8 mouse cellular contexts compared by ENCODE assay signal in genomic region chr16:37109285-37109684, GRCm38 (mm10).
DNase-seq lines count a peak whose midpoint lies in the region; ATAC-seq and TF ChIP-seq lines count a peak whose summit lies in the region.

No protein-coding gene starts in this region.

- TF ChIP-seq CTCF in midbrain, postnatal 0 days (IDR thresholded peaks at IDR 0.05): peak; percentile 92

- no peaks in the 10 kb centered on the region for H3K27me3 ChIP-seq in heart, embryonic 10.5 days (ENCODE audit: insufficient read depth, poor library complexity, severe bottlenecking)
- no peaks in the 10 kb centered on the region for H3K27me3 ChIP-seq in embryonic facial prominence, embryonic 13.5 days
- H3K27me3 ChIP-seq in hindbrain, embryonic 12.5 days: no peaks in the 10 kb centered on the region
- H3K27me3 ChIP-seq in midbrain, postnatal 0 days (ENCODE audit: insufficient read depth, low read length): no peaks in the 10 kb centered on the region

- peaks cover 5% of the 10 kb centered on the region; the same call in 1 of the 2 replicates for H3K4me1 ChIP-seq in heart, embryonic 10.5 days
- no peaks in the 10 kb centered on the region for H3K4me1 ChIP-seq in embryonic facial prominence, embryonic 13.5 days
- H3K4me1 ChIP-seq in hindbrain, embryonic 12.5 days: no peaks in the 10 kb centered on the region
- no peaks in the 10 kb centered on the region for H3K4me1 ChIP-seq in midbrain, postnatal 0 days (ENCODE audit: insufficient read depth, low read length)

- no peak overlapping the region for H3K27ac ChIP-seq in heart, embryonic 10.5 days
- H3K27ac ChIP-seq in embryonic facial prominence, embryonic 13.5 days: no peak overlapping the region
- no peak overlapping the region for H3K27ac ChIP-seq in hindbrain, embryonic 12.5 days
- no peak overlapping the region for H3K27ac ChIP-seq in midbrain, postnatal 0 days (ENCODE audit: low read depth, low read length)

- H3K4me2 ChIP-seq in embryonic facial prominence, embryonic 13.5 days: no peak overlapping the region
- H3K4me2 ChIP-seq in hindbrain, embryonic 12.5 days (replicated peaks): no peak overlapping the region
- H3K4me2 ChIP-seq in midbrain, postnatal 0 days (ENCODE audit: low read depth, low read length, poor library complexity, severe bottlenecking): no peak overlapping the region

- peak; percentile 30 to 38 for DNase-seq in heart, adult 18-20 months
- DNase-seq in heart, embryonic 10.5 days (ENCODE audit: low spot score): no peak
- DNase-seq in adrenal gland, postnatal 25 days: peak; percentile 48
- peak; percentile 37 to 59 for DNase-seq in left cerebral cortex, postnatal 10 days (ENCODE audit: extremely low spot score in 1 of 2, low spot score in 2 of 2)
- DNase-seq in midbrain, postnatal 0 days (ENCODE audit: low spot score): peak; percentile 93
- no peak for DNase-seq in natural killer cell, adult 2 months (ENCODE audit: low spot score in 2 of 2)

- H3K36me3 ChIP-seq in heart, embryonic 10.5 days: no peaks in the 10 kb centered on the region
- no peaks in the 10 kb centered on the region for H3K36me3 ChIP-seq in embryonic facial prominence, embryonic 13.5 days
- H3K36me3 ChIP-seq in hindbrain, embryonic 12.5 days: no peaks in the 10 kb centered on the region
- H3K36me3 ChIP-seq in midbrain, postnatal 0 days (ENCODE audit: insufficient read depth, low read length): no peaks in the 10 kb centered on the region

- no peak overlapping the region for H3K4me3 ChIP-seq in heart, embryonic 10.5 days
- H3K4me3 ChIP-seq in embryonic facial prominence, embryonic 13.5 days: no peak overlapping the region
- no peak overlapping the region for H3K4me3 ChIP-seq in hindbrain, embryonic 12.5 days
- H3K4me3 ChIP-seq in midbrain, postnatal 0 days (ENCODE audit: low read depth, low read length): no peak overlapping the region

- 27% methylated on average over 3 of the region's 3 CpGs for WGBS in heart, embryonic 10.5 days
- 27% methylated on average over 3 of the region's 3 CpGs for WGBS in embryonic facial prominence, embryonic 13.5 days
- WGBS in hindbrain, embryonic 12.5 days: 39% methylated on average over 3 of the region's 3 CpGs
- WGBS in midbrain, postnatal 0 days: 17% methylated on average over 3 of the region's 3 CpGs

- no peaks in the 10 kb centered on the region for H3K9me3 ChIP-seq in heart, embryonic 10.5 days
- no peaks in the 10 kb centered on the region for H3K9me3 ChIP-seq in embryonic facial prominence, embryonic 13.5 days
- H3K9me3 ChIP-seq in hindbrain, embryonic 12.5 days (replicated peaks): no peaks in the 10 kb centered on the region
- no peaks in the 10 kb centered on the region for H3K9me3 ChIP-seq in midbrain, postnatal 0 days (ENCODE audit: low read length)

- no peak overlapping the region for H3K9ac ChIP-seq in embryonic facial prominence, embryonic 13.5 days
- no peak overlapping the region for H3K9ac ChIP-seq in hindbrain, embryonic 12.5 days
- no peak overlapping the region for H3K9ac ChIP-seq in midbrain, postnatal 0 days (replicated peaks; ENCODE audit: low read length, poor library complexity, severe bottlenecking)

- ATAC-seq in embryonic facial prominence, embryonic 13.5 days (ENCODE audit: insufficient number of reproducible peaks, insufficient read depth, low FRiP score, low TSS enrichment, low read depth): 0 out of 2 replicates have a peak, but pooled peaks have one; percentile 37
- ATAC-seq in hindbrain, embryonic 12.5 days (ENCODE audit: low FRiP score): peak; percentile 87
- ATAC-seq in midbrain, postnatal 0 days (ENCODE audit: low FRiP score): peak; percentile 86

- intact Hi-C loops in left cerebral cortex, postnatal 10 days (cut with DNase I): loop anchor here (10.0 kb wide), 1 partner anchor 696 kb away; no protein-coding TSS in a partner anchor

Comparison
In these comparisons a context has a peak if more than half of its experiments do, and no peak if none do; other contexts are left out.
1. DNase-seq: peak in heart, adult 18-20 months (2 of 2), adrenal gland, postnatal 25 days (single experiment), left cerebral cortex, postnatal 10 days (2 of 2) and midbrain, postnatal 0 days (single experiment); none in heart, embryonic 10.5 days (single experiment) and natural killer cell, adult 2 months (0 of 2).
2. ATAC-seq: peak in every context shown above with its lines; median percentile 87 in hindbrain, embryonic 12.5 days; 86 in midbrain, postnatal 0 days; 37 in embryonic facial prominence, embryonic 13.5 days.